Mouse (Mus musculus) right cerebral cortex, postnatal 4 days (tissue): ENCODE results near the gene Trmt1l.

ENCODE experiments used
- DNase-seq: peaks from one replicate; pipeline ENCODE4 v3.0.0-alpha.2; 2022

The Trmt1l gene

GRCm38 (mm10) chr1:151495635-151496285, 67.4 kb downstream of the Trmt1l start:
- DNase-seq, result no peak

- DNase-seq, result peak; percentile 40
Measured at GRCm38 (mm10) chr1:151497028-151497427, 68.7 kb downstream of the Trmt1l start.

GRCm38 (mm10) chr1:151497942-151498341, 69.6 kb downstream of the Trmt1l start:
- DNase-seq, result no peak

GRCm38 (mm10) chr1:151498381-151498780, 70.0 kb downstream of the Trmt1l start:
- DNase-seq, result no peak

GRCm38 (mm10) chr1:151499815-151500501, 71.6 kb downstream of the Trmt1l start:
- peak; percentile 50 for DNase-seq

GRCm38 (mm10) chr1:151500531-151501361, 72.4 kb downstream of the Trmt1l start, which contains the start of gene Rnf2:
Gene Rnf2, minus strand, starts transcription at chr1:151500955.
- DNase-seq, result peak; percentile 81
